Mouse (Mus musculus): ENCODE results near the gene Gdf11.

DNA sequence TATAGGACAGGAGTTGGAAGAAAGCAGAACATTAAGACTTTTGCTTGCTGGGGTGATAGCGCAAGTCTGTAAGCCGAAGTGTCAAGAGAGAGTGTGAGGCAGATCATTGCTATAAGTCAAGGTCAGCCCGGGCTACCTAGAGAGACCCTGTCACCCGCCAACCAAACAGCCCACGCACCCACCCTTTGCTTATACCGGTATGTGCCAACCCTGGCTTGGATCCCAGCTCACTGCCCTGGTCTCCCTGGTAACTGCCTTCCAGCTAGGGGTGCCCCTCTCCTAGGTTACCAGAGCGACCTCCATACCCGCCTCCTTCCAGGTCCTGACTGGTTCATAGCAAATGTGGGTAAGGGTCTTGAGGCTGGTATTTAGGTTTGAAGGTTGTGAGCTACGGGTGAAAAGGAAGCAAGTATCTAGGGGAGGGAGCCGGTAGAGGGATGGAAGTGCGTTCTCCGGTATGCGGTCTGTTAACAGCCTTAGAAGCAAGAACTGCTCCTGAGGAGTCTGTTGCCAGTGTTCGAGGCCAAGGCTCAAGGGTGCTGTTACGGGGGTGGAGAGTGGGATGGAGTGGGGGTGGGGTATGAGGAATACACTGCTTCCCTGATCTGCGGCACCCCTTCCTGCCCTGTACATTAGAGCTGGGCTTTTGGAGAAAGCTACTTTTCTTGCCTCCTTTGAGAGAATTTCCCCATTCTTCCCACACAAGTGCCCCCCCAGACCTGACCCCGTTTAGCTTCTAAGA is 4.6 kb upstream of the Gdf11 start:
- TF ChIP-seq CTCF (IDR thresholded peaks at IDR 0.05; ENCODE audit: extremely low read depth, insufficient read length, insufficient replicate concordance, low read depth, low read length), result no peak
- no peak for TF ChIP-seq POLR2A (IDR thresholded peaks at IDR 0.05; ENCODE audit: low read depth, low read length)
